Mouse (Mus musculus) hindbrain, embryonic 13.5 days (tissue): Measurements from ENCODE around the gene Cpz. TPM values are rescaled to one million over a fixed set of nuclear protein-coding genes. Genes with fewer than 3 reads are reported as not detected.

Experiments
- ATAC-seq: fragments of 200-750 bp; cut with Nextera tagmentation; 2 replicates; pipeline ENCODE4 v1.8.0; 2017; ENCODE audit warnings: moderate TSS enrichment; ENCODE audit not compliant: low FRiP score
- H3K27ac ChIP-seq: fragments of 300-500 bp; sonication (generic); 2 replicates; pipeline ENCODE4 v1.5.1; 2015; ENCODE audit warnings: inconsistent platforms, mild to moderate bottlenecking, moderate library complexity
- H3K27me3 ChIP-seq: fragments of 300-500 bp; sonication (generic); 2 replicates; pipeline ENCODE4 v1.6.1; 2015; ENCODE audit warnings: mild to moderate bottlenecking, inconsistent platforms
- H3K36me3 ChIP-seq: fragments of 300-500 bp; sonication (generic); 2 replicates; pipeline ENCODE4 v1.6.1; 2015; ENCODE audit warnings: mild to moderate bottlenecking, inconsistent platforms
- H3K4me1 ChIP-seq: fragments of 300-500 bp; sonication (generic); replicated peaks from 2 replicates; pipeline ENCODE4 v1.6.1; 2015; ENCODE audit warnings: inconsistent platforms
- H3K4me2 ChIP-seq: fragments of 300-500 bp; sonication (generic); 2 replicates; pipeline ENCODE4 v1.6.1; 2015; ENCODE audit warnings: inconsistent platforms, mild to moderate bottlenecking, moderate library complexity
- H3K4me3 ChIP-seq: fragments of 300-500 bp; sonication (generic); 2 replicates; pipeline ENCODE4 v1.5.1; 2015; ENCODE audit warnings: mild to moderate bottlenecking, inconsistent platforms
- H3K9ac ChIP-seq: fragments of 300-500 bp; sonication (generic); 2 replicates; pipeline ENCODE4 v1.6.1; 2015; ENCODE audit warnings: mild to moderate bottlenecking, inconsistent platforms
- H3K9me3 ChIP-seq: fragments of 300-500 bp; sonication (generic); 2 replicates; pipeline ENCODE4 v1.6.1; 2016; ENCODE audit warnings: inconsistent platforms
- WGBS: fragments of 180-500 bp; shearing (Covaris S2); methylation state at CpG from one replicate; pipeline ENCODE4 v1.1.7; 2015; 5-methylcytosine and 5-hydroxymethylcytosine counted together
- polyA plus RNA-seq: library from polyadenylated mRNA; unstranded; fragments of >200 nt; fragmentation: Nextera tagmentation; extraction: Ambion mirVana; gene quantifications from 2 replicates; pipeline ENCODE4 v1.2.1, GENCODE M21; 2015

Gene Cpz
- polyA plus RNA-seq, 1 experiment from 2014 or later: 1.1 TPM

- peaks cover 9% of the 10 kb centered on the region for H3K4me1 ChIP-seq
- H3K9ac ChIP-seq: no peak overlapping the region
- no peak for ATAC-seq
- no peaks in the 10 kb centered on the region for H3K9me3 ChIP-seq
- peaks cover 52% of the 10 kb centered on the region; the same call in 1 of the 2 replicates for H3K27me3 ChIP-seq
- H3K36me3 ChIP-seq: no peaks in the 10 kb centered on the region
- H3K4me2 ChIP-seq: no peak overlapping the region
- H3K27ac ChIP-seq: no peak overlapping the region
- 76% methylated on average over 4 of the region's 4 CpGs for WGBS
- no peak overlapping the region for H3K4me3 ChIP-seq
Measured at GRCm38 (mm10) chr5:35459760-35460159, 65.7 kb downstream of the Cpz start.

- Histone ChIP-seq H3K9me3 (no peaks in the 10 kb centered on the region), H3K4me3 (no peak overlapping the region), H3K9ac (no peak overlapping the region), H3K27me3 (peaks cover 44% of the 10 kb centered on the region; the same call in 1 of the 2 replicates), H3K27ac (no peak overlapping the region), H3K36me3 (no peaks in the 10 kb centered on the region), H3K4me2 (no peak overlapping the region), H3K4me1 (peaks cover 24% of the 10 kb centered on the region)
- no peak for ATAC-seq
- 68% methylated on average over 3 of the region's 3 CpGs for WGBS
Measured at GRCm38 (mm10) chr5:35458267-35458666, 67.2 kb downstream of the Cpz start.

GRCm38 (mm10) chr5:35457364-35457763 lies 68.1 kb downstream of the Cpz start:
- H3K4me3 ChIP-seq: no peak overlapping the region
- ATAC-seq: no peak
- H3K27me3 ChIP-seq: peaks cover 36% of the 10 kb centered on the region; the same call in 1 of the 2 replicates
- no peaks in the 10 kb centered on the region for H3K36me3 ChIP-seq
- H3K4me1 ChIP-seq: peaks cover 29% of the 10 kb centered on the region
- H3K4me2 ChIP-seq: no peak overlapping the region
- no peaks in the 10 kb centered on the region for H3K9me3 ChIP-seq
- no peak overlapping the region for H3K9ac ChIP-seq
- 84% methylated on average over 7 of the region's 7 CpGs for WGBS
- no peak overlapping the region for H3K27ac ChIP-seq

GRCm38 (mm10) chr5:35454187-35454800 lies 71.2 kb downstream of the Cpz start:
- peaks cover 31% of the 10 kb centered on the region; the same call in 1 of the 2 replicates for H3K27me3 ChIP-seq
- ATAC-seq: peak; percentile 63
- 23% methylated on average over 17 of the region's 17 CpGs for WGBS
- no peak overlapping the region for H3K4me3 ChIP-seq
- peak overlapping the region; percentile 31 for H3K4me2 ChIP-seq
- H3K9me3 ChIP-seq: no peaks in the 10 kb centered on the region
- no peaks in the 10 kb centered on the region for H3K36me3 ChIP-seq
- peak overlapping the region; percentile 46; the same call in 1 of the 2 replicates for H3K27ac ChIP-seq
- H3K4me1 ChIP-seq: peaks cover 48% of the 10 kb centered on the region
- H3K9ac ChIP-seq: 0 out of 2 replicates have a peak overlapping the region, but pooled peaks have one; percentile 11

Other genes starting within 250 kb of the Cpz start
- gene Adra2c, start 247.4 kb downstream of the Cpz start, polyA plus RNA-seq: 0.21 and 0.36 TPM in 2 replicates
- gene Hmx1, start 136.6 kb downstream of the Cpz start, polyA plus RNA-seq: 0.54 and 1.5 TPM in 2 replicates
- gene Trmt44, start 49.4 kb upstream of the Cpz start, polyA plus RNA-seq: 7.5 and 8.2 TPM in 2 replicates
- gene Acox3, start 57.3 kb upstream of the Cpz start, polyA plus RNA-seq: 16.0 and 16.3 TPM in 2 replicates
- gene Htra3, start 154.1 kb upstream of the Cpz start, polyA plus RNA-seq: 12.2 and 12.7 TPM in 2 replicates
- 2.7 and 3.8 TPM in 2 replicates for gene Sh3tc1, start 214.3 kb upstream of the Cpz start, polyA plus RNA-seq
- gene Ablim2, start 232.2 kb upstream of the Cpz start, polyA plus RNA-seq: 9.5 and 10.4 TPM in 2 replicates